Mouse (Mus musculus): ENCODE measurements around the gene Cd300ld5.

- no peak for TF ChIP-seq POLR2A (IDR thresholded peaks at IDR 0.05; ENCODE audit: borderline replicate concordance, low read depth, low read length)
- TF ChIP-seq CTCF (IDR thresholded peaks at IDR 0.05; ENCODE audit: low read depth, low read length) = no peak
Measured at GRCm38 (mm10) chr11:115059797-115060196, 22.2 kb upstream of the Cd300ld5 start.
